Mouse (Mus musculus): ENCODE data around the gene Krt222.

Krt222 gene

GRCm38 (mm10) chr11:99242056-99242455, 1.8 kb downstream of the Krt222 start:
- CTCF ChIA-PET, result no interaction called here

GRCm38 (mm10) chr11:99238468-99238867, 5.4 kb downstream of the Krt222 start:
- CTCF ChIA-PET, result no interaction called here

- CTCF ChIA-PET, result no interaction called here
These were observed 12.7 kb downstream of the Krt222 start for GRCm38 (mm10) chr11:99231049-99231816.

GRCm38 (mm10) chr11:99230261-99231048, 13.4 kb downstream of the Krt222 start, which contains the start of gene Smarce1:
TSS of gene Smarce1 (minus strand) at chr11:99231017.
- CTCF ChIA-PET, result interaction anchor here (0.6 to 0.7 kb wide), 2 partner anchors 31 to 83 kb away, joined by 3 to 8 read pairs; no protein-coding TSS in a partner anchor

- CTCF ChIA-PET, result interaction anchor here (0.6 to 0.7 kb wide), 2 partner anchors 31 to 82 kb away, joined by 3 to 8 read pairs; no protein-coding TSS in a partner anchor
These were observed 14.1 kb downstream of the Krt222 start for GRCm38 (mm10) chr11:99229641-99230260.

- CTCF ChIA-PET, result no interaction called here
These were observed 17.6 kb downstream of the Krt222 start for GRCm38 (mm10) chr11:99226298-99226697.

GRCm38 (mm10) chr11:99223310-99223709, 20.6 kb downstream of the Krt222 start:
- CTCF ChIA-PET, result no interaction called here

- CTCF ChIA-PET, result no interaction called here
These were observed 22.1 kb downstream of the Krt222 start for GRCm38 (mm10) chr11:99221811-99222210.

- CTCF ChIA-PET, result no interaction called here
These were observed 26.5 kb downstream of the Krt222 start for GRCm38 (mm10) chr11:99217248-99217986.

- CTCF ChIA-PET, result no interaction called here
These were observed 27.7 kb downstream of the Krt222 start for GRCm38 (mm10) chr11:99216181-99216580.

GRCm38 (mm10) chr11:99212693-99213092, 31.2 kb downstream of the Krt222 start:
- CTCF ChIA-PET, result interaction anchor here (0.6 kb wide), 1 partner anchor 58 kb away, joined by 4 read pairs; no protein-coding TSS in a partner anchor

GRCm38 (mm10) chr11:99211964-99212363, 31.9 kb downstream of the Krt222 start:
- CTCF ChIA-PET, result no interaction called here

- CTCF ChIA-PET, result interaction anchor here (0.7 kb wide), 1 partner anchor 12 kb away, joined by 3 read pairs; no protein-coding TSS in a partner anchor
These were observed 35.7 kb downstream of the Krt222 start for GRCm38 (mm10) chr11:99208105-99208669.

- CTCF ChIA-PET, result interaction anchor here (0.6 to 0.9 kb wide), 2 partner anchors 27 to 95 kb away, joined by 8 to 18 read pairs; no protein-coding TSS in a partner anchor
These were observed 36.4 kb downstream of the Krt222 start for GRCm38 (mm10) chr11:99207449-99207848.

GRCm38 (mm10) chr11:99206954-99207353, 36.9 kb downstream of the Krt222 start:
- CTCF ChIA-PET, result interaction anchor here (0.6 to 0.9 kb wide), 4 partner anchors 27 to 103 kb away, joined by 3 to 18 read pairs (median 6); no protein-coding TSS in a partner anchor

GRCm38 (mm10) chr11:99189154-99189582, 54.7 kb downstream of the Krt222 start:
- CTCF ChIA-PET, result no interaction called here

- CTCF ChIA-PET, result interaction anchor here (0.6 to 0.8 kb wide), 2 partner anchors 20 kb away, joined by 3 to 16 read pairs; no protein-coding TSS in a partner anchor
These were observed 56.5 kb downstream of the Krt222 start for GRCm38 (mm10) chr11:99187348-99187747.

GRCm38 (mm10) chr11:99186836-99187235, 57.0 kb downstream of the Krt222 start:
- CTCF ChIA-PET, result interaction anchor here (0.8 kb wide), 1 partner anchor 19 kb away, joined by 3 read pairs; no protein-coding TSS in a partner anchor

Data from spleen, embryonic (tissue).